Mouse (Mus musculus): ENCODE measurements around the gene Rab8b.
"Not testable (repeated sequence)": the region's sequence is repeated elsewhere in the genome, so short reads cannot be mapped to it uniquely, and the experiment has no call there.

- TF ChIP-seq CTCF, EP300 (IDR thresholded peaks at IDR 0.05; ENCODE audit: low read depth): not testable (repeated sequence)
Measured at GRCm38 (mm10) chr9:66873009-66873408, 46.5 kb downstream of the Rab8b start.

All from heart, postnatal 0 days (tissue).